Mouse (Mus musculus) testis, adult 2 months (tissue): ENCODE data around the gene Morc3. TPM values are rescaled to one million over a fixed set of nuclear protein-coding genes. Genes with fewer than 3 reads are reported as not detected.

ENCODE experiments used
- H3K27ac ChIP-seq: fragments of 200-500 bp; 2 replicates; pipeline ENCODE4 v1.5.1; 2012; ENCODE audit warnings: low read depth, low read length; ENCODE audit not compliant: control insufficient read depth, insufficient read depth
- H3K27me3 ChIP-seq: fragments of 200-500 bp; 2 replicates; pipeline ENCODE4 v1.6.1; 2012; ENCODE audit warnings: mild to moderate bottlenecking, low read length, moderate library complexity; ENCODE audit not compliant: control insufficient read depth, insufficient read depth
- H3K36me3 ChIP-seq: fragments of 200-500 bp; 2 replicates; pipeline ENCODE4 v1.6.1; 2012; ENCODE audit warnings: mild to moderate bottlenecking, low read length; ENCODE audit not compliant: control insufficient read depth, insufficient read depth
- H3K4me1 ChIP-seq: fragments of 200-500 bp; 2 replicates; pipeline ENCODE4 v1.6.1; 2012; ENCODE audit warnings: low read length; ENCODE audit not compliant: control insufficient read depth, insufficient read depth
- H3K4me3 ChIP-seq: fragments of 200-500 bp; 2 replicates; pipeline ENCODE4 v1.5.1; 2012; ENCODE audit warnings: low read depth, mild to moderate bottlenecking, low read length, moderate library complexity, mixed read lengths; ENCODE audit not compliant: control insufficient read depth
- CTCF ChIP-seq: fragments of 200-500 bp; IDR thresholded peaks from 2 replicates; pipeline ENCODE4 v1.5.1; 2012; ENCODE audit warnings: low read depth, mild to moderate bottlenecking, inconsistent platforms, low read length, moderate library complexity; ENCODE audit not compliant: control insufficient read depth, insufficient read depth, insufficient replicate concordance
- POLR2A ChIP-seq: fragments of 200-500 bp; IDR thresholded peaks from 2 replicates; pipeline ENCODE4 v1.6.1; 2012; ENCODE audit warnings: low read depth, mild to moderate bottlenecking, inconsistent platforms, low read length, moderate library complexity; ENCODE audit not compliant: control insufficient read depth
- polyA plus RNA-seq: library from polyadenylated mRNA; depleted of rRNA; stranded (reverse); fragments of >200 nt; gene quantifications from 2 replicates; pipeline ENCODE4 v1.2.3, GENCODE M21; 2012; rRNA removed

Morc3 gene
- polyA plus RNA-seq, result 9.6 and 11.6 TPM in 2 replicates

- Histone ChIP-seq H3K27me3 (no peaks in the 10 kb centered on the region), H3K4me3 (peak within 1 kb of the TSS; percentile 96), H3K4me1 (peaks cover 9% of the 10 kb centered on the region), H3K27ac (peak within 1 kb of the TSS; percentile 98), H3K36me3 (no peaks in the 10 kb centered on the region)
- TF ChIP-seq CTCF, result no peak
- peak; percentile 100 for TF ChIP-seq POLR2A
Observed at GRCm38 (mm10) chr16:93831627-93832395, at the start of gene Morc3. TSS of gene Morc3 (plus strand) at chr16:93832121.

- H3K27me3 ChIP-seq, result no peaks in the 10 kb centered on the region
- 0 out of 2 replicates have a peak, but pooled peaks cover under 1% of the 10 kb centered on the region for H3K36me3 ChIP-seq
- TF ChIP-seq CTCF, result peak; percentile 43; the same call in 1 of the 2 replicates
- no peak for TF ChIP-seq POLR2A
- no peak overlapping the region for H3K4me3 ChIP-seq
- no peaks in the 10 kb centered on the region for H3K4me1 ChIP-seq
- H3K27ac ChIP-seq, result no peak overlapping the region
Observed at GRCm38 (mm10) chr16:93784175-93784574, 47.7 kb upstream of the Morc3 start.

DNA sequence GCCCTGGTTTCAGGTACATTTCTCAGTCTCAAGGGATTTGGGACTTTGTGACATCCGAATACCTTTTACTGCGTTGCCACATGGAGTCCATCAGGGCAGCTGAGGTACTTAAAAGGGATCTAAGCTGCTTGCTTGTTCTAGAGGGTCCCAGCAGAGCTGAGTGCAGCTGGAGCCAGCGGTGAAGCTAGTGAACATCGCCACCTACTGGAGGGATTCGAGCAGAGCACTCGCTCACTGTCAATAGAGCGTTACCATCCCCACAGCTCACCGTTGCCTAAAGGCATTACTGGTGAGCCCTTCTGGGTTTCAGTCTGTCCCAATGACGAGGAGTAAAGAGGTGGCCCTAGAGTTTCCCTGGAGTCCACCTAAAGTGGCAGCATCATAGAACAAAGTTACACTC lies 46.1 kb upstream of the Morc3 start:
- no peak overlapping the region for H3K27ac ChIP-seq
- H3K4me1 ChIP-seq, result no peaks in the 10 kb centered on the region
- H3K27me3 ChIP-seq, result no peaks in the 10 kb centered on the region
- H3K4me3 ChIP-seq, result no peak overlapping the region
- TF ChIP-seq CTCF (peak; percentile 90; the same call in 1 of the 2 replicates), POLR2A (no peak)
- no peaks in the 10 kb centered on the region for H3K36me3 ChIP-seq

DNA sequence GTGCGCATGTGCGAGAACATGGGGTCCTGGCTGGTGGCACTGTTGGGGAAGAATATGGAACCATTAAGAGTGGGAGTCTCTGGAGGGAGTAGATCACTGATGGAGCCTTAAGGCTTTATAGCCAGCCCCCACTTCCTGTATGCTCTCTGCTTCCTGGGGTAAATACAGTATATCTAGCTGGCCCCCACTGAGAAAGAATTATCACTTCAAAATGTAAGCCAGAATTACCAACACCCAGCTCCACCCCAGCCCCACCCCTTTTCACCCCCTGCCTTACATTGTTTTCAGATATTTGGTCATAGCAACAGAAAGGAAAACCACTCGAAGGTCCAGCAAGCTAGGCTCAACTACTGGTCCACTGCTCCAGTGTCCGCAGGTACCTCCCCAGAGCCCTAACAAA lies 43.5 kb upstream of the Morc3 start:
- Histone ChIP-seq H3K4me1 (no peaks in the 10 kb centered on the region), H3K36me3 (no peaks in the 10 kb centered on the region), H3K4me3 (peak overlapping the region; percentile 8), H3K27me3 (no peaks in the 10 kb centered on the region), H3K27ac (no peak overlapping the region)
- TF ChIP-seq CTCF (no peak), POLR2A (no peak)

DNA sequence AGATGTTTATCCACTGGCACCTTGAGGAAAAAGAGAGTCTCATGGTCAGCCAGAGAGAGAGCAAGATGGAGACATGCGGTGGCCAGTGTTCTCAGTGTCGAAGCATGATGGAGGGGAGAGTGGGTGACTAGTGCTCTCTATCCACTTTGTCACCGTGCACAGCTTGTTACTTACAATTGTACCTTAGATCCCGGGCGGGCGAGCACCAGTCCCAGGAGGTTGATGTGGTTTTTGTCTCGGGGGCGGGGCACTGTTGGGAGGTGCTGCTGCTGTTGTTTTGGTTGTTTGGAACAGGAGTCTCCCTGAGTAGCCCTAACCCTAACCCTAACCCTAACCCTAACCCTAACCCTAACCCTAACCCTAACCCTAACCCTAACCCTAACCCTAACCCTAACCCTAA lies 43.0 kb upstream of the Morc3 start:
- no peak overlapping the region for H3K27ac ChIP-seq

DNA sequence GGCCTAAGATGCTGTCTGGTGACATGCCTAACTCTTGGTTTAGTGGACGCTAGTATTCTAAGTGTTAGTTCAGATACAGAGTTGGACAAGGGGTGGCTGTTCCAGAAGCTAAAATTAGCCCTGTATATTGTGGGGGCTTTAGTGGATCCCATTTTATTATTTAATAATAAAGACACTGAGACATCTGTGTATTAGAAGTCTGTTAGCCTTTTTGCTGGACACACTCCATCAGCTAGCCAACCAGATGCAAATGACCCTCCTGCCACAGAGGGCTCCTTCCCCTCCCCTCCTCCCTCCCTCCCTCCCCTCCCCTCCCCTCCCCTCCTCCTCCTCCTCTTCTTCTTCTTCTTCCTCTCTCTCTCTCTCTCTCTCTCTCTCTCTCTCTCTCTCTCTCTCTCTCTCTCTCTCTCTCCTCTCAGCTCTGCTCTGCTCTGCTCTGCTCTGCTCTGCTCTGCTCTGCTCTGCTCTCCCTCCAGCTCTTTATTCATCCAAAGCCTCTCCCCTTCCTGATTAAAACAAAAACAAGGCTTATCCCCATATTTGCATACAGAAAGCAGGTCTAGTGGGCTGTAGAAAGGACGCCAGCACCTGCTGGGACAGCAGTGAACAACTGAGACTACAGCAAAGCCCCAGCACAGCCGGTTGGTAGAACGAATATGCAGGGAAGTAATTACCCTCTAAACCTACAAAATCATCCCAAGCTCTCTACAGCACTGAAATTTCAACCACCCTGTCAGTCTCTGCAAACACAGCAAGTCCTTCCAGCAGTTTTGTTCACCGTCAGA lies 41.8 kb upstream of the Morc3 start:
- Histone ChIP-seq H3K4me3 (no peak overlapping the region), H3K36me3 (no peaks in the 10 kb centered on the region), H3K4me1 (no peaks in the 10 kb centered on the region), H3K27me3 (no peaks in the 10 kb centered on the region), H3K27ac (no peak overlapping the region)
- TF ChIP-seq POLR2A (no peak), CTCF (no peak)

More for the DNA sequence above, 43.0 kb upstream of the Morc3 start:
- no peaks in the 10 kb centered on the region for H3K4me1 ChIP-seq
- H3K27me3 ChIP-seq, result no peaks in the 10 kb centered on the region
- H3K36me3 ChIP-seq, result no peaks in the 10 kb centered on the region
- H3K4me3 ChIP-seq, result peak overlapping the region; percentile 8
- TF ChIP-seq CTCF (no peak), POLR2A (no peak)

DNA sequence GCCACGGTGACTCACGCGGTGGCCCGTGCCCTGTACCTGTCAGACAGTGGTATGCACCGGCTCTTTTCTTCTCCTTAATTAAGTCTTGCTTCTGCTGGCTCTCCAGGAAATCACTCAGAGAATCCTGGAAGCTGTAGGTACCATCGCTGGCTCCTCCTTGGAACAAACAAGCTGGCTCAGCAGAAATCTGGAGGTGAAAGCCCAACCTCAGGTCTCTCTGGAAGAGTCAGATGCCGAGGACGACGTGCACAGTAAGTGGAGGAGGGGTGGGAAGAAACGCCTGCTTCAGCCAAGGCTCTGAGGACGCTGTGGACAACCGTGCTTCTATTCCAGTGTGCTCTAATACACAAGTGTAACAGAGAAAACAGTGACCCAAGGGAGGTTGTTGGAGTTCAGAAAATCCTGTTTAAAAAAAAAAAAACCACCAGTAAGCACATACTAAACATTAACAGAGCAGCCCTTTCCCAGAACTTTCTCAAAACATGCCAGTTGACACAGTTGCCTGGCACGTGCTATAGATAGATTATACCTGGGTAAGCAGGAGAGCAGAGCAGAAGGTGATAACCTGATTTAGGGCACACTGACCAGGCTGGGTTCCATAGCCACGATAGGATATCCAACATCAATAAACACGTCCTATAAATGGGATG lies 38.8 kb upstream of the Morc3 start:
- no peaks in the 10 kb centered on the region for H3K36me3 ChIP-seq
- TF ChIP-seq CTCF, result no peak
- no peak for TF ChIP-seq POLR2A
- no peak overlapping the region for H3K4me3 ChIP-seq
- H3K4me1 ChIP-seq, result no peaks in the 10 kb centered on the region
- H3K27me3 ChIP-seq, result no peaks in the 10 kb centered on the region
- H3K27ac ChIP-seq, result no peak overlapping the region
